Mouse (Mus musculus) megakaryocyte, embryonic 14.5 days (primary cell): Measurements from ENCODE around the gene Fam172a. TPM values are rescaled to one million over a fixed set of nuclear protein-coding genes. Genes with fewer than 3 reads are reported as not detected.

Experiments used
- H3K27me3 ChIP-seq: replicated peaks from 2 replicates; pipeline ENCODE3; 2012; ENCODE audit warnings: inconsistent platforms
- H3K36me3 ChIP-seq: replicated peaks from 2 replicates; pipeline ENCODE3; 2012; ENCODE audit warnings: low read length, inconsistent platforms, mixed read lengths
- H3K4me1 ChIP-seq: 2 replicates; pipeline ENCODE4 v1.6.1; 2012; ENCODE audit warnings: inconsistent platforms
- H3K4me3 ChIP-seq: replicated peaks from 2 replicates; pipeline ENCODE3; 2012; ENCODE audit warnings: moderate library complexity, mild to moderate bottlenecking, inconsistent platforms
- H3K9me3 ChIP-seq: 2 replicates; pipeline ENCODE4 v1.6.1; 2012; ENCODE audit warnings: inconsistent platforms
- FLI1 ChIP-seq: IDR thresholded peaks from 2 replicates; pipeline ENCODE4 v1.6.1; 2012; ENCODE audit warnings: low read length, inconsistent platforms, mixed read lengths
- GATA1 ChIP-seq: IDR thresholded peaks from 3 replicates; pipeline ENCODE4 v1.6.1; 2012; ENCODE audit warnings: mixed read lengths, low read length, inconsistent platforms, borderline replicate concordance
- polyA plus RNA-seq: library from polyadenylated mRNA; stranded (reverse); fragments of >175 nt; gene quantifications from 2 replicates; pipeline ENCODE4 v1.2.3, GENCODE M21; 2012; ENCODE audit warnings: low replicate concordance; ENCODE audit not compliant: insufficient read depth

Fam172a gene
- polyA plus RNA-seq, 1 experiment: 14.5 TPM

DNA sequence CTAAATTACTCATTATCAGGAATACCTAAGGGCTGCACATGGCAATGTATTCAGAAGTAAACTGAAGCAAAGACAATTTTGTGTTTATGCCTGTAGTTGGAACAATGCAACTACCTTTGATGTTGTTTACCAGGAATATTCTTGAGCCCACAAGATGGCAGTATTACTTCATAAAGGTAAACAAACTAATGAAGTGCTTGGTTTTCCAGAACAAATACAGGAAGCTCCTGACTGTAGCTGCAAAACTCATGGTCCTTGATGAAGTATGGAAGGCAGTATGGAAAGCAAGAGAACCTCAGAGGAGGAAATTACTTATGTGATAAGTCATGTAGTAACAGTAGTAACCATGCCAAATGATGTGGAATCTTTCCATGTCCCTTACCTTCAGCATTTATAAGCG lies 163.0 kb downstream of the Fam172a start:
- TF ChIP-seq GATA1: no peak
- TF ChIP-seq FLI1: no peak
- no peaks in the 10 kb centered on the region for H3K9me3 ChIP-seq
- no peak overlapping the region for H3K4me3 ChIP-seq
- no peaks in the 10 kb centered on the region for H3K27me3 ChIP-seq
- no peaks in the 10 kb centered on the region for H3K36me3 ChIP-seq
- no peaks in the 10 kb centered on the region for H3K4me1 ChIP-seq

DNA sequence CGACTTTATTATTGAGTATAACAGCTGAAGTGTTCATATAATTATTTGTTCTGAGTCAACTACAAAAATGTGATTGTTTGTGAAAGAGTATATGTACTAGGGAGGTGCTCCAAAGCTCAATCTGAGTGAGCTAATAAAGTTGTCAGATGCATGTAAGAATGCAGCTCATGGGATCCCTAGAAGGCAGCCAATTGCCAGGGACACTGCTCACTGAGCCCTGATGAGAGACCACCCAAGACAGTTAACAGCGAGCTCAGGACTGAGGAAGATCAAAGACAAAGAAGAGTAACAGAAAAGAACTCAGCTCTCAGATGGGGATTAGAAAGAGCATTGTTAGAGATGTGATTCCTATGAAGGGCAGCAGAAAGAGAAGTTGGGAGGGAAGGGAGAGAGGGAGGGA lies 166.5 kb downstream of the Fam172a start:
- Histone ChIP-seq H3K4me3 (no peak overlapping the region), H3K4me1 (no peaks in the 10 kb centered on the region), H3K36me3 (no peaks in the 10 kb centered on the region), H3K27me3 (no peaks in the 10 kb centered on the region), H3K9me3 (no peaks in the 10 kb centered on the region)
- TF ChIP-seq FLI1 (no peak), GATA1 (no peak)

DNA sequence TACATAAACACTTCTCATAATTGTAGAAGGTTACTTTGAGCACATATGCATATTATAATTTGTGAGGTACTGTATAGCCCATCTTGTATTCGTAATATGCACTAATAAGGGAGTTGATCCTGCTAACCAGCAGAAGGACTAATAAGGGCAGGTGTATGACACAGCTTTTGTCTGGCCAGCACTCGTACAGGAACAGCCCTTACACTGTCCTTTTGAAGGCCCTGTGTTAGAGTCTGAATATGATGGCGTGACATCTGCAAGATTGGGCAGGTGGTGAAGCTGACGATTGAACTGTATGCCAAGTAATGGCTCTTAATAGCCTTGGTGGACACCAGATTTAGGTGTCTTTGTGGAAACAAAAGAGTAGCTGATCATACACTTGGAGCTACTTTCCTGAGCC lies 176.3 kb downstream of the Fam172a start:
- H3K36me3 ChIP-seq: peaks cover 3% of the 10 kb centered on the region
- H3K9me3 ChIP-seq: no peaks in the 10 kb centered on the region
- TF ChIP-seq FLI1 (no peak), GATA1 (no peak)
- no peaks in the 10 kb centered on the region for H3K27me3 ChIP-seq
- no peaks in the 10 kb centered on the region for H3K4me1 ChIP-seq
- H3K4me3 ChIP-seq: no peak overlapping the region

DNA sequence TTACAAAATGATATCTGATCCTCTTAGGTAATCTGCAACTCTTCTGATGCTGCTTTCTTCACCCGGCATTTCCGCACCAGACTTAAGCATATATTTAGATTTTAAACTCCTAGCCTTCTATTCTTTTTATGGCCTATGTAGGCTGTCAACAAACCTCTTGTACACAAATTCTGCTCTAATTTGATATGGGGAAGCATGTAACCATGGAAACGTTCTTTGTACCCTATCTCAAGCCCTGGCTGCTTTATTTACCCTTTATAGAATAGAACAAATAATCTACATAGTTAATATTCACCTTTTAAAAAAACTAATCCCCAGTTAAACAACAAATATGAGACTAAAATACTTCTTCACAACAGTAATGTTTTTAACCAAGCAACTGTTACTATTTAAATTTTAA lies 176.7 kb downstream of the Fam172a start:
- H3K9me3 ChIP-seq: no peaks in the 10 kb centered on the region
- no peak overlapping the region for H3K4me3 ChIP-seq
- no peaks in the 10 kb centered on the region for H3K4me1 ChIP-seq
- H3K27me3 ChIP-seq: no peaks in the 10 kb centered on the region
- H3K36me3 ChIP-seq: peaks cover 3% of the 10 kb centered on the region
- no peak for TF ChIP-seq FLI1
- no peak for TF ChIP-seq GATA1

DNA sequence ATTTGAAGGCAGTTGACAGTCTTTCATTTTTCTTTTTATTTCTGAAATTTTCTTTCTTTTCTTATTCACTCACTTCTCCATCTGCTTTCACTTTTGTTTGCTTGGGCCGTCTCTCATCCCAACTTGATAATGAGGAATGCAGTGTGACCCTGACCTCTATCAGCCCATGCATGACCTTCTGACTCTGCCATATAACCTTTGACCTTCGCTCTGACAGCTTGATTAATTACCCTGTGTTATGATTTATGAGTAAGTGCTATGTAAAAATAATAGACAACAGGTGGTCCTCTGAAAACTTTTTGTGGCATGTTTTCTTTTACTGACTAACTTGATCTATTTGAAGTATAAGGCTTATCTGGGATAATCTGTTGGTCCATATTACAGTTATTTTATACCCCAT lies 195.8 kb downstream of the Fam172a start:
- Histone ChIP-seq H3K4me3 (no peak overlapping the region), H3K4me1 (no peaks in the 10 kb centered on the region), H3K36me3 (peaks cover 1% of the 10 kb centered on the region), H3K27me3 (no peaks in the 10 kb centered on the region), H3K9me3 (no peaks in the 10 kb centered on the region)
- no peak for TF ChIP-seq GATA1
- no peak for TF ChIP-seq FLI1

DNA sequence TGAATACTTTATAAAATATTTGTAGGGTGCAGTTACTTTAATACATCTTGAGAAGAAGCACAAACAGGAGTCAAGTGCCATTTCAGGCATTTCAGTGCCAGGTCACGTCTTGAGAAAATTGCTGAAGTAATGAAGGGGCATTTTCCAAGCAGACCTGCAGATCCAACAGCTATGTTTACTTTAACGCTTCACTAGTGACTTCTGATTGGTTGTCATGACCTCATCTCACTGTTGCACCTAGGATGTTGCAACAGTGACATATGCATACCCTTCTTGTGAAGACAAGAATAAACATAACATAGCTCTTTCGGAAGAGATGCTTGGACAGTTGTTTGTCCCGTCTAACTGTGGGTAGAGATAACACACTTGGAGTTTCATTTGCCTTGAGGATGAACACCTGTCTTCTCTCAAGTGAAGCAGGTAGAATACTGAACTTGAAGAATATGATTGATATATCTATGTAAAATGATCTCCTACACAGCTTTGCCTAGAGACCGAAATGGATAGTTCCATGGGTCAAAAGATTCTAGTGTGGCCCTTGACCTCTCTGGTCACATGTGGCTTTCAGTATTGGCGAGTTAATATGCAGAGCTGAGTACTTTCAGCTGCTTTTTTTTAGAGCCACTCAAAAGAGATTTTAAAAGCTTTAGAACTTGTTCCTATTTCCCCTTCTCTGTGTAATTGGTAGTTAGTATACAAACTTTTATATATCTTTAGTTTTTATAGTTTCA lies 196.4 kb downstream of the Fam172a start:
- H3K36me3 ChIP-seq: peaks cover 7% of the 10 kb centered on the region
- TF ChIP-seq GATA1 (no peak), FLI1 (no peak)
- no peak overlapping the region for H3K4me3 ChIP-seq
- H3K4me1 ChIP-seq: no peaks in the 10 kb centered on the region
- H3K9me3 ChIP-seq: no peaks in the 10 kb centered on the region
- H3K27me3 ChIP-seq: no peaks in the 10 kb centered on the region

DNA sequence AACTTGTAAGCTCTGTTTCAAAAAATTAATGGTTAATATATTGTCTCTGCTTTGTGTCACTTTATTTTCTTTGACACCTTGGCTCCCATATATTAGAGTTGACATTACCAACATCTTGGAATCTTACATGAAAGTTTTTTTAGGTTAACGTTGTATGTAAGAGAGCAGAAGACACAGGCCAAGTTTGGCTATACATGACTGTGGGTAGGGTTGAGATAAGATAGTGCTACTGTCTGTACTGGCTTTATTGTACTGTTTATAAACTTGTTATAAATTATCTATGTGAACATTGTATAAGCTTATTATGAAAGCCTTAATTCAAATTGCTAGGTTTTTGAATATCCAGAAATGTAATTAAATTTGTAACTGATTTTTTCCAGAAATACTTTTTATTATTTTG lies 197.9 kb downstream of the Fam172a start:
- H3K27me3 ChIP-seq: no peaks in the 10 kb centered on the region
- no peak overlapping the region for H3K4me3 ChIP-seq
- TF ChIP-seq FLI1 (no peak), GATA1 (no peak)
- H3K9me3 ChIP-seq: no peaks in the 10 kb centered on the region
- peaks cover 16% of the 10 kb centered on the region for H3K36me3 ChIP-seq
- H3K4me1 ChIP-seq: no peaks in the 10 kb centered on the region

DNA sequence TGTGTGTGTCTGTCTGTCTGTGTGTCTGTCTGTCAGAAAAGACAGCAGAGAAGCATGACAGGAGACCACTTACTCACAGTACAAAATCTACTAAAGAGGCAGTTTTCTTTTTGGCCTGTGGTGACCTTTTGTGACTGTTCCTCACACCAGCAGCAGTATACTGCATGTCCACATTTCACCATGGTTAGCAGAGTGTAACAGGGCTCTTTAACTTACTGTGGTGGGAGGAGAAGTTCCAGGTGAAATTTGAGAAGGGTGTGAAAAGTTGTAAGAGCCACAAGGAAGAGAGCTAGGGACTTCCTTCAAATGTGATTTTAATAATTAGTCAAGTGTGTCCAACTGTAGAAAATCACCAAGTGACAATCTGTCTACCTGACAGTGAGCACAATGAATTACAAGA lies 199.0 kb downstream of the Fam172a start:
- H3K27me3 ChIP-seq: no peaks in the 10 kb centered on the region
- H3K36me3 ChIP-seq: peaks cover 25% of the 10 kb centered on the region
- no peaks in the 10 kb centered on the region for H3K4me1 ChIP-seq
- H3K4me3 ChIP-seq: no peak overlapping the region
- no peaks in the 10 kb centered on the region for H3K9me3 ChIP-seq
- no peak for TF ChIP-seq GATA1
- no peak for TF ChIP-seq FLI1

DNA sequence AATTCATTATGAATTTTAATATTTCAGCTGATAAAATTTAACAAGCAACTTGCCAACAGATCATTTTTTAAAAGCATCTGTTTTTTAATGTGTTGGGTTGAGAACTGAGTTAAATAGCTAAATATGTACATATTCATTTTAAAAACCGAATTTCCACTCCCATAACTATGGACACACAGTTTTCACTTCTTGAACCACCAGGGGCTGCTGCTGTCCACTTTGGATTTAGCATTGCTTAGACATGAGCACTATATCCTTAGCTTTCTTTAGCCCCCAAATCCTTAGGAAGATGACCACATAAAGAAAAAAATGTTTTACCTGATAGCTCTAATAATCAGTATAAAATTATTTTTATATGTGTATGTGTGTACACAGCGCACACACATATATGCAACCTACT lies 207.4 kb downstream of the Fam172a start:
- Histone ChIP-seq H3K36me3 (peaks cover 21% of the 10 kb centered on the region), H3K9me3 (0 out of 2 replicates have a peak, but pooled peaks cover 2% of the 10 kb centered on the region), H3K4me1 (no peaks in the 10 kb centered on the region), H3K27me3 (no peaks in the 10 kb centered on the region), H3K4me3 (no peak overlapping the region)
- TF ChIP-seq GATA1 (no peak), FLI1 (no peak)

DNA sequence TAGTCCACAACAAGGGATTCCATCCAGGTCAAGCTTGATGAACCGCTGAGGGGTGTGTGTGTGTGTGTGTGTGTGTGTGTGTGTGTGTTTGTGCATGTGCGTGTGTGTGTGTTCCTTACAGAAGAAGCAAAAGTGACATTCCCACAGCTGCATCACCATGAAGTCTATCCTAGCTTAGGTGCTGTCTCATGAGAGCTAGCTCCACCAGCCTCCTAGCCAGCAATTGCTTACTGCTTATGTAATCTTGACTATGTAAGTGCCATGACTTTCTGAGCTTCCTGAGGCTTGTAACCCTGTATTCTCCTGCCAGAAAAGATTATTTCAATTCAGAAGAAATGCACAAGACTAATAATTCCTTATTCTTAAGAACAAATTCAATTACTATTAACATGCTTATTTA lies 221.0 kb downstream of the Fam172a start:
- Histone ChIP-seq H3K36me3 (peaks cover 6% of the 10 kb centered on the region), H3K4me3 (peak overlapping the region; percentile 50), H3K27me3 (no peaks in the 10 kb centered on the region), H3K4me1 (0 out of 2 replicates have a peak, but pooled peaks cover 2% of the 10 kb centered on the region), H3K9me3 (no peaks in the 10 kb centered on the region)
- no peak for TF ChIP-seq FLI1
- TF ChIP-seq GATA1: no peak

DNA sequence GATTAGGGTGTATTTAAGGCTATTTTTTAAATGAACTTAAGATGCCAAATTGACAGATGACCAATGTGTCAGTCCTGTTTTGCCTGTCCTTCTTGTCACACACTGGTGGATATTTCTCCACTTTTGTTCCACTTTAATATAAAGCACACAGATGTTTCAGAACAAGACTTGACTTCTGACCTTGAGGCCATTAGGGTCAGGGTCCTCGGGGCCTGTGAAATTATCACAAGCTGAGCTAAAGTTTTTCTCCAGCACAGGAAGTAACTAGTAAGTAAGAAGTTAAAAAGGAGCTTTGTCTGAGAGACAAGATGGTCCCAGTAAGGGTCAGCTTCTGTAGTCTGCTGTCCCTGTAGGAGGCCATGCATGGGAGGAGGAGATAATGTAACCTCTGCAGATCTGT lies 255.8 kb downstream of the Fam172a start:
- Histone ChIP-seq H3K36me3 (peaks cover 3% of the 10 kb centered on the region), H3K4me1 (no peaks in the 10 kb centered on the region), H3K9me3 (no peaks in the 10 kb centered on the region), H3K4me3 (no peak overlapping the region), H3K27me3 (no peaks in the 10 kb centered on the region)
- TF ChIP-seq GATA1 (no peak), FLI1 (no peak)
